Mouse (Mus musculus) forebrain, embryonic 11.5 days (tissue): Measurements from ENCODE around the gene Ust. TPM values are rescaled to one million over a fixed set of nuclear protein-coding genes. Genes with fewer than 3 reads are reported as not detected.

Experiments used
- ATAC-seq: fragments of 200-750 bp; cut with Nextera tagmentation; replicated peaks from 2 replicates; pipeline ENCODE4 v1.8.0; 2017; ENCODE audit warnings: moderate TSS enrichment; ENCODE audit not compliant: low FRiP score
- DNase-seq: peaks from one replicate; pipeline ENCODE4 v3.0.0-alpha.2; 2017; ENCODE audit warnings: low spot score
- H3K27ac ChIP-seq: fragments of 300-500 bp; sonication (generic); 2 replicates; pipeline ENCODE4 v1.5.1; 2014; ENCODE audit warnings: low read depth, low read length
- H3K27me3 ChIP-seq: fragments of 300-500 bp; sonication (generic); 2 replicates; pipeline ENCODE4 v1.6.1; 2014; ENCODE audit warnings: mild to moderate bottlenecking, low read length, mixed read lengths; ENCODE audit not compliant: control insufficient read depth, insufficient read depth
- H3K36me3 ChIP-seq: fragments of 300-500 bp; sonication (generic); 2 replicates; pipeline ENCODE4 v1.6.1; 2014; ENCODE audit warnings: mild to moderate bottlenecking, low read length, moderate library complexity, mixed read lengths; ENCODE audit not compliant: control insufficient read depth, insufficient read depth
- H3K4me1 ChIP-seq: fragments of 300-500 bp; sonication (generic); replicated peaks from 2 replicates; pipeline ENCODE4 v1.6.1; 2014; ENCODE audit warnings: low read length, mixed read lengths; ENCODE audit not compliant: control insufficient read depth, insufficient read depth
- H3K4me2 ChIP-seq: fragments of 300-500 bp; sonication (generic); 2 replicates; pipeline ENCODE4 v1.6.1; 2014; ENCODE audit warnings: low read depth, mild to moderate bottlenecking, low read length, moderate library complexity, mixed read lengths; ENCODE audit not compliant: severe bottlenecking
- H3K4me3 ChIP-seq: fragments of 300-500 bp; sonication (generic); 2 replicates; pipeline ENCODE4 v1.5.1; 2014; ENCODE audit warnings: low read depth, low read length
- H3K9ac ChIP-seq: fragments of 300-500 bp; sonication (generic); 2 replicates; pipeline ENCODE4 v1.6.1; 2014; ENCODE audit warnings: low read length
- H3K9me3 ChIP-seq: fragments of 300-500 bp; sonication (generic); 2 replicates; pipeline ENCODE4 v1.6.1; 2016; ENCODE audit warnings: low read length, mixed read lengths; ENCODE audit not compliant: control insufficient read depth
- WGBS: fragments of 180-500 bp; shearing (Covaris S2); extraction: QIAGEN DNeasy Blood & Tissue Kit; methylation state at CpG from one replicate; pipeline ENCODE4 v1.1.7; 2014; 5-methylcytosine and 5-hydroxymethylcytosine counted together
- polyA plus RNA-seq: library from polyadenylated mRNA; unstranded; fragments of >200 nt; fragmentation: Nextera tagmentation; extraction: Ambion mirVana; gene quantifications from 2 replicates; pipeline ENCODE4 v1.2.1, GENCODE M21; 2014

Ust gene
- polyA plus RNA-seq, 1 experiment from 2014 or later: 3.4 TPM

DNA sequence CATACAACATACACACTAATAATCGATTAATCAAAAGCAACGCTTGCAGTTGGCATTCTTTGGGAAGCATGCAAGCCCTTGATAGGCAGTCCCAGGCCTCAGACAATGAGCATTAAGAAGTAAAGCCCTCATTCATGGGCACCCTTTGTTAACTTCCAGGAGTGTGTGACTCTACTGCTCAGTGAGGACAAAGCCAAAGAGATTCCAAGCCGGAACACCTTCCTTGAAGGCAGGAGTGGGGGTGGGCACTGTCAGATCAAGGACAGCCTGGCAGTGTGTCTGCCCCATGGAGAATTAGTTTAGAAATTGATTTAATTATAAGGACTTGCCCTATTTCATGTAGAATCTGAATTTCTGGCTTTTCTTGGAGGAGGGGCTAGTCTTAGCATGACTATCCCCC is 308.3 kb downstream of the Ust start:
- 19% methylated on average over 3 of the region's 3 CpGs for WGBS
- H3K27ac ChIP-seq: no peak overlapping the region

DNA sequence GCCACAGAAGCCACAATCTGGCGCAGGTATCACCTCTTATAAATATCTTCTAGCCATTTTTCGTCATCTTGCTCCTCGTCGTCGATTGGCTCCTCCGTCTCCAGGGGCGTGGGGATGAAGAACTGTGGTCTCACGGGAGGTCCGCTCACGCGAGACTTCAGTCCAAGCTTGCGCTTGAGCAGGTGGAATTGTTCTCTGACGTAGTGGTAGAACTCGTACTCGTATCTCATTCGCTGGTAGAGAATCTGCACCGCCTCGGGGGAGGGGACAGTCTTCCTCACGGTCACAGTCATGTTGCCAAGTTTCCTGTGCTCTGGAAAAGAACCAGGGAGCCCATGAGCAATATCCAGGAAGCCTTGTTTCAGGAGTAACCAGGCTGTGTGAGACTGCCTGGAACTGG is 311.3 kb downstream of the Ust start:
- Histone ChIP-seq H3K4me1 (no peaks in the 10 kb centered on the region; the same call in 1 of the 2 replicates), H3K36me3 (no peaks in the 10 kb centered on the region), H3K4me3 (no peak overlapping the region), H3K4me2 (no peak overlapping the region), H3K27me3 (no peaks in the 10 kb centered on the region), H3K9ac (no peak overlapping the region), H3K9me3 (no peaks in the 10 kb centered on the region), H3K27ac (no peak overlapping the region)
- 93% methylated on average over 19 of the region's 19 CpGs for WGBS
- ATAC-seq: no peak
- no peak for DNase-seq

More for the DNA sequence above, 308.3 kb downstream of the Ust start:
- no peaks in the 10 kb centered on the region for H3K36me3 ChIP-seq
- no peaks in the 10 kb centered on the region for H3K27me3 ChIP-seq
- H3K4me1 ChIP-seq: no peaks in the 10 kb centered on the region; the same call in 1 of the 2 replicates
- no peak for ATAC-seq
- H3K4me3 ChIP-seq: no peak overlapping the region
- no peak overlapping the region for H3K4me2 ChIP-seq
- no peak overlapping the region for H3K9ac ChIP-seq
- H3K9me3 ChIP-seq: no peaks in the 10 kb centered on the region
- no peak for DNase-seq

DNA sequence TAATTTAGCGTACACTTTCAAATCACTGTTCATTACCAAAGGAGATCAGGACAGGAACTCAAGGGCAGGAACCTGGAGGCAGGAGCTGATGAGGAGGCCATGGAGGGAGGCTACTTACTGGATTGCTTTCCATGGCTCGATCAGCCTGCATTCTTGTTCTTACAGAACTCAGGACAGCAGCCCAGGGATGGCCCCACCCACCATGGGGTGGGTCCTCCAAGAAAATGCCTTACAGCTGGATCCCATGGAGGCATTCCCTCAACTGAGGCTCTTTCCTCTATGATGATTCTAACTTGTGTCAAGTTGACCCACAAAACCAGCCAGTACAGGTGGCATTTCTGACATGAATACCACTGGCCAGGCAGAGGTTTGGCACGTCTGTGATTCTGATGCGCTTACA is 314.9 kb downstream of the Ust start:
- H3K4me3 ChIP-seq: no peak overlapping the region
- H3K36me3 ChIP-seq: no peaks in the 10 kb centered on the region
- no peak overlapping the region for H3K27ac ChIP-seq
- no peaks in the 10 kb centered on the region for H3K27me3 ChIP-seq
- no peak for ATAC-seq
- DNase-seq: no peak
- no peak overlapping the region for H3K9ac ChIP-seq
- H3K4me2 ChIP-seq: no peak overlapping the region
- WGBS: 82% methylated on average over 4 of the region's 4 CpGs
- no peaks in the 10 kb centered on the region for H3K4me1 ChIP-seq
- no peaks in the 10 kb centered on the region for H3K9me3 ChIP-seq

DNA sequence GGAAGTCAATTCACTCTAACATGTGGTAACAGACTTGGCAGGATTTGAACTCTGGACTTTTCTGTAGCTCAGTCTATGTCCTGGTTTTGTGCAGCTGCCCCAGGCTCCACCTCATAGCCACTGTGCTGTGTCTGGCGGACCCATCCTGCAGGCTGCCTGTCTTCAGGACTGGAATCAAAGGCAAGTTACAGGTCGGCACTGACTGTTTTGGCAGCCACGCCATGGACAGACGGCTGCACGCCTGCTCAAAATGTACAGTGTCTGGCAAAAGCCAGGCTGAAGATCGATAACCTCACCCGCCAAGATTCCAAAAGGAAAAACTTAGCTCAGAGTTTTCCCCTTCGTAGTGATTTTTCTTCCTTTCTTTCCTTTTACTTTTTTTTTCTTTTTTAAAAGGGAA is 318.8 kb downstream of the Ust start:
- 92% methylated on average over 8 of the region's 8 CpGs for WGBS

DNA sequence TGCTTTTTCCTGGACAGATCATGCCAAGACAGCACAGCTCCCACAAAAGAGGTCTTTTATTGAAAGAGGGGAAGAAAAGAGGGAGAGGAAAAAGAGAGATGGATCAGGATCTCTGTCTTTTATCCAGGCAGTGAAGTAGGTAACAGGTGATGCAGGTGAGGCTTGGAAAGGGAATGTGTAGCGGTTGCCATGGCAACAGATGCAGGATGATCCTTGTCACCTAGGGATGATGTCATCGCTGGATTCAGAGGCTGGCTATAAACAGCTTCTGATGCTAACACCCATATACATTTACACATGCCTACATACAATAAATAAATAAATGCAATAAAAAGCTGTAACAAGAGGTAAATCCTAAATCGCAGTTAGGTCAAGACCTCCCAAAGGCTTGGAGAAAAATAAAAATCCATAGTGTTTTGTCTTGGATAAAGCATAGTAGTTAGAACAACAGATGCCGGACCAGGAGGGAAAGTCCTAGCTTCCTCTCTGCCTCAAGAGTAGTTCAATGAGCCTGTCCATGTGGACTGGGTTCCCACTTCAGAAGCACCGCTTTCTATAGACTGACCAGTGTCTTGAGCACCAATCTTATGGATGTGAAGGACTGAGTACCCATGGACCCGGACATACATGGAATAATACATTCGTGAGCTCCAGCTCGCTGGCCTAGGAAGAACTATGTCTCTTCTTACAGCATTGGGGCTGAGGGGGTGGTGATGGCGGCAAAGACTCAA is 319.4 kb downstream of the Ust start:
- 95% methylated on average over 9 of the region's 9 CpGs for WGBS
- no peak overlapping the region for H3K9ac ChIP-seq
- no peak overlapping the region for H3K4me3 ChIP-seq
- H3K4me1 ChIP-seq: no peaks in the 10 kb centered on the region; the same call in 1 of the 2 replicates
- DNase-seq (no peak), ATAC-seq (no peak)
- H3K27ac ChIP-seq: no peak overlapping the region
- no peak overlapping the region for H3K4me2 ChIP-seq
- H3K27me3 ChIP-seq: no peaks in the 10 kb centered on the region
- no peaks in the 10 kb centered on the region for H3K36me3 ChIP-seq
- H3K9me3 ChIP-seq: no peaks in the 10 kb centered on the region

More for the DNA sequence above, 318.8 kb downstream of the Ust start:
- no peak overlapping the region for H3K4me2 ChIP-seq
- no peaks in the 10 kb centered on the region for H3K27me3 ChIP-seq
- ATAC-seq: no peak
- H3K4me1 ChIP-seq: no peaks in the 10 kb centered on the region; the same call in 1 of the 2 replicates
- DNase-seq: no peak
- H3K9ac ChIP-seq: no peak overlapping the region
- H3K9me3 ChIP-seq: no peaks in the 10 kb centered on the region
- no peak overlapping the region for H3K4me3 ChIP-seq
- H3K36me3 ChIP-seq: no peaks in the 10 kb centered on the region
- H3K27ac ChIP-seq: no peak overlapping the region

DNA sequence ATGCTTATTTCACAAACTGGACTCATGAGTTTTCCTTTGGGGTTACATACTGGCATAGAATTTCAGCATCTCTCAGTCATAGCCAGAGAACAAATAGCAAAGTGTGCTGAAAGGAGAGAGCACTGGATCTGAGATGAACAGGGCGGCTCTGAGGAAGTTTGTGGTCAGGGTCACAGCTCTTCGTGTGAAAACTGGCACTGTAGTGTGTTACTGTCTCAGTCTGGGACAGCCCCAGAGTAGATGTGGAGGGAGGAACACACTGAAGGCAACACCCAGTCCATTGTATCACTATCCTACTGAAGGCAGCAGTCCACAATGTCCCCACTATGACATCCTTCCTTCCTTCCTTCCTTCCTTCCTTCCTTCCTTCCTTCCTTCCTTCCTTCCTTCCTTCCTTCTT is 321.0 kb downstream of the Ust start:
- Histone ChIP-seq H3K9me3 (no peaks in the 10 kb centered on the region), H3K27me3 (no peaks in the 10 kb centered on the region), H3K9ac (no peak overlapping the region), H3K36me3 (no peaks in the 10 kb centered on the region), H3K4me2 (no peak overlapping the region), H3K27ac (no peak overlapping the region), H3K4me1 (no peaks in the 10 kb centered on the region; the same call in 1 of the 2 replicates), H3K4me3 (no peak overlapping the region)
- DNase-seq (no peak), ATAC-seq (no peak)
- WGBS: 67% methylated on average over 2 of the region's 2 CpGs

DNA sequence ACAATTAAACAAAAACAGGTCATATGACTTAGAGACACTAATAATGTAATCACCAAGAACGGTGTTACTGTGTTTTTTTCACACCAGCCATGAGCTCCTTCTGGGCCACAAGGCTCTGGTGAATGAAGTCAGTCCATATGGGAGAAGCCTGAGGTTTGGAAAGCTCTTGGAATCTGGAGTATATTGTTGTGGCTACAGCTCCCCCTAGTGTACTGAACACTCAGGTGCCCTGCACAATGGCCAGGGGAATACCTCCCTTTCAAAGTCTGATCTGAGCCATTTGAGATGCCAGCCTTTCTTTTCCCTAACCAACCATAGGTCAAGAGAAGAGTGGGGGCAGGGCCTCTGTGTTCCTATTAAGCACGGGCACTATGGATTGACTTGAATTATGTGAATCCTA is 322.3 kb downstream of the Ust start:
- DNase-seq: peak; percentile 78
- Histone ChIP-seq H3K4me1 (no peaks in the 10 kb centered on the region; the same call in 1 of the 2 replicates), H3K27ac (no peak overlapping the region), H3K9me3 (no peaks in the 10 kb centered on the region), H3K36me3 (no peaks in the 10 kb centered on the region), H3K4me3 (no peak overlapping the region), H3K9ac (no peak overlapping the region), H3K4me2 (no peak overlapping the region), H3K27me3 (no peaks in the 10 kb centered on the region)
- peak; percentile 91 for ATAC-seq
- WGBS: 6% methylated on average over 2 of the region's 2 CpGs

DNA sequence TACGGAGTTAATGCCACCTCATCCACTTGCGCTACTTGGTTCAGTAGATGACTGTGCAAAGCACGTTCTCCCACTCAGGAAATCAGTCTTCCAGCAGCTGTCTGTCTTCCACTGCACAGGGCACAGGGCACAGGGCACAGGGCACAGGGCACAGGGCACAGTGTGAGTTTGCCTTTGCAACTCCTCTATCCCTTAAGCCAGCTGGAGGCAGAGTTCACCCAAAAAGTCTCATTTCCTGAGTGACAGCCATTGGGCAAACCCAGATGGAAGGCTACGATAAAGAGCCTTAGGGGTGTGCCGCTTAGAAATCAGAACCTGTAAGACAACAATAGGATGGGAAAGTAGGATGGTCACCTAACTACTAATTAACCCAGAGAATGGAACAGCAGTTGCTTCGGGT is 322.9 kb downstream of the Ust start:
- Histone ChIP-seq H3K4me1 (no peaks in the 10 kb centered on the region; the same call in 1 of the 2 replicates), H3K4me3 (no peak overlapping the region), H3K27ac (no peak overlapping the region), H3K27me3 (no peaks in the 10 kb centered on the region), H3K9ac (no peak overlapping the region), H3K4me2 (no peak overlapping the region), H3K9me3 (no peaks in the 10 kb centered on the region), H3K36me3 (no peaks in the 10 kb centered on the region)
- DNase-seq: no peak
- ATAC-seq: no peak
- WGBS: 63% methylated on average over 6 of the region's 6 CpGs
